Mouse (Mus musculus) liver, embryonic 14.5 days (tissue): ENCODE data around the gene Racgap1. TPM values are rescaled to one million over a fixed set of nuclear protein-coding genes. Genes with fewer than 3 reads are reported as not detected.

Experiments
- ATAC-seq: fragments of 200-750 bp; cut with Nextera tagmentation; 2 replicates; pipeline ENCODE4 v1.8.0; 2017; ENCODE audit warnings: moderate number of reproducible peaks, mild to moderate bottlenecking, moderate library complexity; ENCODE audit not compliant: insufficient read depth
- DNase-seq, 3 experiments: peaks; one replicate each; pipeline ENCODE4 v3.0.0-alpha.2; 2012 to 2013; ENCODE audit warnings: low read depth in 3 of 3, low spot score in 3 of 3
- H3K27ac ChIP-seq: fragments of 300-500 bp; sonication (generic); 2 replicates; pipeline ENCODE4 v1.5.1; 2014; ENCODE audit warnings: moderate library complexity, mild to moderate bottlenecking, control low read depth, inconsistent platforms
- H3K27me3 ChIP-seq: fragments of 300-500 bp; sonication (generic); 2 replicates; pipeline ENCODE4 v1.6.1; 2014; ENCODE audit warnings: mild to moderate bottlenecking, low read length, moderate library complexity; ENCODE audit not compliant: control insufficient read depth, insufficient read depth
- H3K36me3 ChIP-seq: fragments of 300-500 bp; sonication (generic); replicated peaks from 2 replicates; pipeline ENCODE4 v1.6.1; 2014; ENCODE audit warnings: low read depth; ENCODE audit not compliant: control insufficient read depth, insufficient read depth
- H3K4me1 ChIP-seq, 2 experiments: fragments of 200-500 bp in 1 of 2; fragments of 300-500 bp in 1 of 2; sonication (generic) in 1 of 2; replicated peaks; 2 replicates each; pipeline ENCODE4 v1.6.1; 2012 to 2014; ENCODE audit warnings: antibody characterized with exemption in 1 of 2, inconsistent platforms in 1 of 2, low read length in 1 of 2; ENCODE audit not compliant: control insufficient read depth in 2 of 2, insufficient read depth in 2 of 2
- H3K4me2 ChIP-seq: fragments of 300-500 bp; sonication (generic); 2 replicates; pipeline ENCODE4 v1.6.1; 2014; ENCODE audit warnings: low read depth, mild to moderate bottlenecking, control low read depth, moderate library complexity
- H3K4me3 ChIP-seq, 2 experiments: fragments of 200-500 bp in 1 of 2; fragments of 300-500 bp in 1 of 2; sonication (generic) in 1 of 2; 2 replicates each; pipeline ENCODE4 v1.5.1; 2012 to 2014; ENCODE audit warnings: low read depth in 2 of 2, low read length in 2 of 2, mild to moderate bottlenecking in 2 of 2, control low read depth in 1 of 2, inconsistent platforms in 1 of 2, moderate library complexity in 1 of 2; ENCODE audit not compliant: insufficient read depth in 1 of 2
- H3K9ac ChIP-seq: fragments of 300-500 bp; sonication (generic); replicated peaks from 2 replicates; pipeline ENCODE4 v1.6.1; 2014; ENCODE audit warnings: mild to moderate bottlenecking, control low read depth, moderate library complexity
- H3K9me3 ChIP-seq: fragments of 300-500 bp; sonication (generic); 2 replicates; pipeline ENCODE4 v1.6.1; 2016; ENCODE audit warnings: low read length, mixed read lengths; ENCODE audit not compliant: control insufficient read depth
- CTCF ChIP-seq: IDR thresholded peaks from 2 replicates; pipeline ENCODE4 v1.5.1; 2016; ENCODE audit warnings: antibody characterized with exemption, low read depth, control low read depth
- EP300 ChIP-seq: IDR thresholded peaks from 2 replicates; pipeline ENCODE4 v1.6.1; 2016; ENCODE audit warnings: antibody characterized with exemption, low read depth
- WGBS: fragments of 180-500 bp; shearing (Covaris S2); extraction: QIAGEN DNeasy Blood & Tissue Kit; methylation state at CpG from one replicate; pipeline ENCODE4 v1.1.7; 2014; ENCODE audit not compliant: insufficient replicate concordance; 5-methylcytosine and 5-hydroxymethylcytosine counted together
- polyA plus RNA-seq, 2 experiments: library from polyadenylated mRNA; depleted of rRNA in 1 of 2; stranded (reverse) in 1 of 2; unstranded in 1 of 2; fragments of >200 nt; fragmentation: Nextera tagmentation in 1 of 2; extraction: Ambion mirVana in 1 of 2; gene quantifications; 2 replicates each; pipeline versions ENCODE4 v1.2.1 to v1.2.3; 2012 to 2014

Gene Racgap1
- polyA plus RNA-seq, 2 experiments, result 51.1 to 53.5 TPM

- Histone ChIP-seq H3K36me3 (peaks cover 73% of the 10 kb centered on the region), H3K27ac (no peak overlapping the region), H3K9ac (no peak overlapping the region), H3K4me2 (no peak overlapping the region), H3K4me3 (no peak overlapping the region), H3K4me1 (no peaks in the 10 kb centered on the region), H3K27me3 (no peaks in the 10 kb centered on the region), H3K9me3 (no peaks in the 10 kb centered on the region)
- TF ChIP-seq CTCF (no peak), EP300 (no peak)
- DNase-seq (no peak), ATAC-seq (no peak)
- 93% methylated on average over 11 of the region's 11 CpGs for WGBS
Measured at GRCm38 (mm10) chr15:99622063-99622462, 29.4 kb downstream of the Racgap1 start.

GRCm38 (mm10) chr15:99619821-99620220, 31.6 kb downstream of the Racgap1 start:
- no peak for DNase-seq
- 90% methylated on average over 4 of the region's 4 CpGs for WGBS
- no peaks in the 10 kb centered on the region; the same call in 1 of the 2 replicates for H3K27me3 ChIP-seq

GRCm38 (mm10) chr15:99618595-99618994, 32.9 kb downstream of the Racgap1 start:
- Histone ChIP-seq H3K27ac (no peak overlapping the region), H3K27me3 (peaks cover 4% of the 10 kb centered on the region), H3K36me3 (peaks cover 38% of the 10 kb centered on the region), H3K9ac (no peak overlapping the region), H3K4me1 (no peaks in the 10 kb centered on the region), H3K4me2 (no peak overlapping the region), H3K4me3 (no peak overlapping the region), H3K9me3 (no peaks in the 10 kb centered on the region)
- DNase-seq, result no peak
- no peak for ATAC-seq
- no peak for TF ChIP-seq EP300
- TF ChIP-seq CTCF, result no peak
- WGBS, result 84% methylated on average over 3 of the region's 3 CpGs

More at GRCm38 (mm10) chr15:99619821-99620220, 31.6 kb downstream of the Racgap1 start:
- Histone ChIP-seq H3K4me2 (no peak overlapping the region), H3K4me1 (no peaks in the 10 kb centered on the region), H3K27ac (no peak overlapping the region), H3K36me3 (peaks cover 50% of the 10 kb centered on the region), H3K4me3 (no peak overlapping the region), H3K9me3 (no peaks in the 10 kb centered on the region), H3K9ac (no peak overlapping the region)
- TF ChIP-seq CTCF (no peak), EP300 (no peak)
- ATAC-seq, result no peak

DNA sequence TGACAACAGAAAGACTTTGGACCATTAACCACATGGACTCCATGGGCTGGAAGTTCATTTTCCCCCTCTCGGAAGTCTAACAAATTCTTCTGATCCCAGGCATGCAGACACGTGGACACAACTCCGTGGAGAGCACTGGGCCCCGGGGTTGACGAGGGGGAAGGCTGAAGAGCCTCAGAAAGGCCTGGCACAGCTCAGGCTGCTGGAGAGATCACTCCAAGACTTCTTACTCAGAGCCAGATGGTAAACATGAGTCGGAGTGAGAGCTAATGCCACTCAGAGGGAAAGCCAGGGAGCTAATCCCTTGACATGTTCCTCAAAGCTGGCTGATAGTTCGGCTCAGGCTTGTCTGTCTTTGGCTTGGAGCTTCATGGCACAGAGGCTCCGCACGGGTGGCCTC, 36.2 kb downstream of the Racgap1 start:
- H3K27ac ChIP-seq, result no peak overlapping the region
- H3K4me3 ChIP-seq, result no peak overlapping the region
- no peak for ATAC-seq
- no peaks in the 10 kb centered on the region for H3K4me1 ChIP-seq
- WGBS, result 51% methylated on average over 9 of the region's 9 CpGs
- no peak overlapping the region for H3K4me2 ChIP-seq
- H3K9ac ChIP-seq, result no peak overlapping the region
- no peak for TF ChIP-seq EP300
- no peak for TF ChIP-seq CTCF
- no peaks in the 10 kb centered on the region; the same call in 1 of the 2 replicates for H3K9me3 ChIP-seq
- DNase-seq, result no peak
- H3K27me3 ChIP-seq, result peaks cover 6% of the 10 kb centered on the region
- peaks cover 8% of the 10 kb centered on the region; the same call in 1 of the 2 replicates for H3K36me3 ChIP-seq

DNA sequence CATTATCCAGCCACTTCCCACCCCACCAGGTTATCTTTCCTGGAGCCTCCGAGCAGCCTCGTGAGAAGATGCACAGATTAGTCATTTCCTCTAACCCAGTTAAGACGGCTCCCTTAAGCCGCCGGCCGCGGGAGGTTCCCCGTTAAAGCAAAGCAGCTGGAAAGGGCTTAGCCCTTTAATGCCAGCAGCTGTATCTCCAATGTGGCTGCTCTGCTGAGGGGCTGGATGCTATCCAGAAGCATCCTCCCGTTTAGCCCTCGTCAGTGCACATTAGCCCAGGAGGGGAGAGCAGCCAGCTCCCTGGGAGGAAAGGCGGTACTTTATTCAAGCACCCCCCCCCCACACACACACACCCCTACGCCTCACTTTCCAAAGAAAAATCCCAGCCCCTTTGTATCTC, 36.7 kb downstream of the Racgap1 start:
- no peak for TF ChIP-seq EP300
- TF ChIP-seq CTCF, result no peak
- Histone ChIP-seq H3K9me3 (no peaks in the 10 kb centered on the region; the same call in 1 of the 2 replicates), H3K4me2 (no peak overlapping the region), H3K4me1 (no peaks in the 10 kb centered on the region), H3K27ac (no peak overlapping the region), H3K4me3 (no peak overlapping the region), H3K36me3 (peaks cover 4% of the 10 kb centered on the region; the same call in 1 of the 2 replicates), H3K27me3 (peaks cover 6% of the 10 kb centered on the region), H3K9ac (no peak overlapping the region)
- no peak for DNase-seq
- ATAC-seq, result no peak
- WGBS, result 18% methylated on average over 12 of the region's 12 CpGs
